Mouse (Mus musculus) spleen, adult 2 months (tissue): ENCODE measurements around the gene Rnf123.

Experiments
- CTCF ChIP-seq: fragments of 200-500 bp; IDR thresholded peaks from 2 replicates; pipeline ENCODE4 v1.5.1; 2011; ENCODE audit warnings: mild to moderate bottlenecking, inconsistent platforms; ENCODE audit not compliant: insufficient read depth, insufficient read length, insufficient replicate concordance; ENCODE audit errors: extremely low read depth
- POLR2A ChIP-seq: fragments of 200-500 bp; IDR thresholded peaks from 2 replicates; pipeline ENCODE4 v1.6.1; 2011; ENCODE audit warnings: low read depth, low read length, inconsistent platforms

- no peak for TF ChIP-seq CTCF
- no peak for TF ChIP-seq POLR2A
These were observed 31.3 kb downstream of the Rnf123 start for GRCm38 (mm10) chr9:108051931-108052220.
